Mouse (Mus musculus) urinary bladder, postnatal 25 days (tissue): ENCODE data around the gene Olfr803.

Experiments used
- DNase-seq: peaks from one replicate; pipeline ENCODE4 v3.0.0; 2022; ENCODE audit warnings: low spot score

The Olfr803 gene

DNA sequence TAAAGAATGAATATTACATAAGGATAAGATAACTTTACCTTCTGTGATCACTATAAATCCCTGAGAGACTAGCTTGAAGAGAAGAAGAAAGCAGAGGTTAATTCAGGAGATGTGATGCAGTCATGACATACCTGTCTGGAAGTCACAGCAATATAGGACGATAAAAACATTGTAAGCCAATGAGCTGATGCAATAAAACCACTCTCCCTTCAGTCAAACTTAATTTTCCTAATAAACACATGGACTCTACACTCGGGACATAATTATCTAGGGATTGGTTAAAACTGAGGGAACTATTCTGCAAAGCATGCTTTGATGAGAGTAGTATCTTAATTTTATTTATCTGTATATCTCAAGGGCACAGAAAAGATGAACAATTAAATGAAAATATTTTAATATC is at the start of gene Olfr803:
Olfr803 (minus strand) TSS at position 101 of the 400 bp plus-strand sequence.
- DNase-seq, result no peak

DNA sequence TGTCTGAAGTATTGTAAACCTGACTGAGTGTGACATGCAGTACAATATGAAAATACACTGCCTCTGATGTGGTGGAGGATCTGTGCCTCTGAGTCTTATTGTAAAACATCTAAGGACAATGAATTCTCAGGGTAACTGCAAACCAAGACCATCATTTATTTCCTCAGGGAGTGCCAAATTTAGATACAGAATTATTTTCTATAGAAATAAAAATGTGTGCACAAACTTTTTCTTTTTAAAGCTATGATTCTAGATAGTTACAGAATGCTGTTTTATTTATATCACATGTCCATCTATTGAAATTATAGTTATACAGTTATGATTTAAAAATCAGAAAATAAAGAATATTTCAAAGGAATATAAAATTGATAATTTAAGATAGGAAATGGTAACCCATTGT is 47.7 kb upstream of the Olfr803 start, which contains the start of gene Olfr806:
Olfr806 (minus strand) TSS at position 101 of the 400 bp plus-strand sequence.
- no peak for DNase-seq

DNA sequence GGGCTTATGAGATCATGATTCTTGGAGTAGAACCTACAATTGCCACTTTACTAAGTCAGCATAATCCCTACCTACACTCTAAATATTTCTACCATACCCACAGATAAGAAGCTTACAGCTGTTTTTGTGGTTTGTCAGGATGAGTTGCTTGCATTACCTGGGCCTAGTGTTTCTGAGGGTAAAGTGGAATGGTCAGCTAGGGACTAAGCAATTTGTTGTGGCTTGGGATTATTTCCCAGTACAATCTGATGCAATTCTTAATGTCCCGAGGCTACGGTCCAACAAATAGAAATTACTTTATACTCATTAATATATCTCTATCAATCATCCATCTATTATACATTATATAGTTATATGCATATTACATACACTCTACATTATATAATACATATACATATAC is 35.2 kb upstream of the Olfr803 start, which contains the start of gene Olfr805:
Olfr805 (minus strand) TSS at position 101 of the 400 bp plus-strand sequence.
- DNase-seq, result no peak

DNA sequence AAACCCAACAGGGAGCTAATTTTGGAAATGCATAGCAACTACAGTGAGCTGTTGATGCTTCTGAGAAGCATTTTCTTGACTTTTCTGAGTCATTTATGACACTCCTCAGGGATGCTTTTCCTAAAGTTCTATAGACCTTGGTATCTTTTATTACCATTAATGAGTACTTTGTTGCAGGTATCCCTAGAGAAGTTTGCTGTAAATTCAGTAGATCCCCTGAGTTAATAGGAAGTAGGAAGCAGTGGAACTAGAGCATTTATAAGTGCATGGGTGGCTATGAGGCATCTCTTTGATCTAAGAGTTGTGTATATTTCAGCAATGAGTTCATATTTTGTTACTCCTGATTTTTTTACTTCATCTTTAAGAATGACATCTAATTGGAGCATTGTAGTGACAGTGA is 8.8 kb upstream of the Olfr803 start, which contains the start of gene Olfr804:
Olfr804 (plus strand) TSS at position 301 of the 400 bp plus-strand sequence.
- DNase-seq, result no peak

DNA sequence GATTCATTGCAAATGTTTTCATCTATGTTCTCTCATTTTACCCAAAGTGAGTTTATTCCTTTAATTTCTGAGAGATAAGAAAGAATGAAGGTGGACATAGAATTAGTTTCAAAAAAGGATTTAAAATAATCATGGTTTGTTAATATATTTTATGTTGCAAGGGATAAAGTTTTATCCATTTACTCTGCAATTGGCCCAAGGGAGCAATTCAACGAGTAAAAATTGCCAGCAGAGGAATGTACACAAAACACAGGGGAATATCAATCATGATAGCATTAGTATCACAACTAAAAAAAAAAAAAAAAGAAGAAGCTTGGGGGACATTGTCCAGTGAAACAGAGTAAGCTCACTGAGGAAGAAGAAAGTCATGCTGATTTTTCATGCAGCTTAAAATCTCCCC is 6.0 kb downstream of the Olfr803 start, which contains the start of gene Olfr802:
Olfr802 (minus strand) TSS at position 101 of the 400 bp plus-strand sequence.
- DNase-seq, result no peak

DNA sequence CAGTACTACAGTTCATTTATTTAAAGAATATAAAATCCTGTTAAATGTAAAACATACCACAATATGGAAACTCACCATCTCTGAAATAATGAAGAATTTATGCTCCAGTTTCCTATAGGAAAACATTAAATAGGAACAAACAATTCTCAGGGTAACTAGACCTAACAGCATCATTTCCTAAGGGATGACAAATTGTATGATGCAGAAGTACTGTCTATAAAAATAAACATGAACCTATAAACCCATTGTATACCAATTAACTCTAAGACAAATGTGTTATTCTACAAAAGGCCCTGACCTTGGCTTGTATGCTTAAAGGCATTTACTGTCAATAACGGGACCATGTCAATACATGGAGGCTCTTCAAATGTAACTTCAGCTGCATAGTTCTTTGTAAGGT is 20.3 kb downstream of the Olfr803 start, which contains the start of gene Olfr801:
Olfr801 (minus strand) TSS at position 101 of the 400 bp plus-strand sequence.
- DNase-seq, result no peak

DNA sequence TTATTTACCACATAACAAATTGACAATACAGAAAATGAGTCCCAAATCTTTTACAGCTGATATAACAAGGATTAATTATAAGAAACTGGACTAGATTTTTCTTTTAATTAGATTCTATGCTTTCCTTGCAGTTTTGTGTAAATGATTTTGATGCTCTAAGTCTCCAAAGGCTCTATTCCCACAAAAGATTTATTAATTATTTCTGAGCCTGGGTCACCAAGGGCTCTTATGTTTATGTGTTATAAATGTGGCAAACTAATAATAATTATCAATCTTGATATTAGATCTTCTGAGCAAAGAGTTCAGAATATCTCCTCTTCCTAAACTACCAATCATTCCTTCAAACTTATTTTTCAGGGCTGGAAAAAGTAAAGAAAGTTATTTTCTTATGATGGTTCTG is 36.7 kb downstream of the Olfr803 start, which contains the start of gene Olfr800:
Olfr800 (plus strand) TSS at position 301 of the 400 bp plus-strand sequence.
- DNase-seq, result no peak

DNA sequence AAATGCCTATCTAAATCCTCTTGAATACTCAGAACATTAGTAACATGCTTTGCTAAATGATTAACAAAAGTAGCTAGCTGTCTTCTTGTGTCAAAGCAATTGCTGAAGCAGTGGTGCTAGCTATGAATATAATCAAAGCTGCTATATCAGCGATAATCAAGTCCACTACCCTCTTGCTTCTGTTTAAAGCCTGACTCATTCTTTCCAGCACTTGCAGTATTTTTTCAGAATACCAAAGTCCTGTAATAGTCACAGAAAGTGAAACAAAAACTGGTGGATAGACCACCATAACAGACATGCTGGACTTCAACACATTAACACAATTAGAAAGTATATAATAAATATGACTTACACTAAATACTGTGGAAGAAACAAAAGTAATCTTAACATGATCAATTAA is 42.3 kb downstream of the Olfr803 start:
- no peak for DNase-seq
